Mouse (Mus musculus) heart, embryonic 16.5 days (tissue): ENCODE measurements around the gene Dapk3. TPM values are rescaled to one million over a fixed set of nuclear protein-coding genes. Genes with fewer than 3 reads are reported as not detected.
A peak's percentile ranks its signal among the peaks of the same experiment; 100 is the strongest.
"Not testable (repeated sequence)": the region's sequence is repeated elsewhere in the genome, so short reads cannot be mapped to it uniquely, and the experiment has no call there.

Experiments
- ATAC-seq: fragments of 200-750 bp; cut with Nextera tagmentation; replicated peaks from 2 replicates; pipeline ENCODE4 v1.8.0; 2017; ENCODE audit warnings: moderate number of reproducible peaks; ENCODE audit not compliant: insufficient read depth, low FRiP score; ENCODE audit errors: extremely low read depth
- H3K27ac ChIP-seq: fragments of 300-500 bp; sonication (generic); 2 replicates; pipeline ENCODE4 v1.5.1; 2014; ENCODE audit warnings: mild to moderate bottlenecking, low read length, control low read depth, moderate library complexity
- H3K27me3 ChIP-seq: fragments of 300-500 bp; sonication (generic); 2 replicates; pipeline ENCODE4 v1.6.1; 2014; ENCODE audit warnings: low read length, mixed read lengths; ENCODE audit not compliant: control insufficient read depth, insufficient read depth
- H3K36me3 ChIP-seq: fragments of 300-500 bp; sonication (generic); 2 replicates; pipeline ENCODE4 v1.6.1; 2014; ENCODE audit not compliant: control insufficient read depth, insufficient read depth
- H3K4me1 ChIP-seq: fragments of 300-500 bp; sonication (generic); 2 replicates; pipeline ENCODE4 v1.6.1; 2014; ENCODE audit warnings: low read length, mixed read lengths; ENCODE audit not compliant: control insufficient read depth, insufficient read depth
- H3K4me2 ChIP-seq: fragments of 300-500 bp; sonication (generic); 2 replicates; pipeline ENCODE4 v1.6.1; 2014; ENCODE audit warnings: low read depth, mild to moderate bottlenecking, control low read depth, low read length
- H3K4me3 ChIP-seq: fragments of 300-500 bp; sonication (generic); 2 replicates; pipeline ENCODE4 v1.5.1; 2014; ENCODE audit warnings: mild to moderate bottlenecking, control low read depth, low read length
- H3K9ac ChIP-seq: fragments of 300-500 bp; sonication (generic); 2 replicates; pipeline ENCODE4 v1.6.1; 2014; ENCODE audit warnings: low read length, control low read depth
- H3K9me3 ChIP-seq: fragments of 300-500 bp; sonication (generic); replicated peaks from 2 replicates; pipeline ENCODE4 v1.6.1; 2016; ENCODE audit warnings: low read length; ENCODE audit not compliant: control insufficient read depth
- WGBS: fragments of 180-500 bp; shearing (Covaris S2); extraction: QIAGEN DNeasy Blood & Tissue Kit; methylation state at CpG from one replicate; pipeline ENCODE4 v1.1.7; 2014; 5-methylcytosine and 5-hydroxymethylcytosine counted together
- polyA plus RNA-seq: library from polyadenylated mRNA; unstranded; fragments of >200 nt; fragmentation: Nextera tagmentation; extraction: Ambion mirVana; gene quantifications from 2 replicates; pipeline ENCODE4 v1.2.1, GENCODE M21; 2015

Gene Dapk3
- polyA plus RNA-seq, 1 experiment from 2014 or later, result 40.2 TPM

GRCm38 (mm10) chr10:81162318-81162652 is 20.5 kb upstream of the Dapk3 start:
- Histone ChIP-seq H3K9ac (no peak overlapping the region), H3K9me3 (no peaks in the 10 kb centered on the region), H3K36me3 (peaks cover 20% of the 10 kb centered on the region), H3K4me2 (no peak overlapping the region), H3K4me1 (peaks cover 13% of the 10 kb centered on the region), H3K27me3 (no peaks in the 10 kb centered on the region), H3K4me3 (no peak overlapping the region), H3K27ac (no peak overlapping the region)
- 46% methylated on average over 2 of the region's 2 CpGs for WGBS
- ATAC-seq, result no peak

- no peak overlapping the region for H3K4me3 ChIP-seq
- H3K4me1 ChIP-seq, result peaks cover 19% of the 10 kb centered on the region
- peaks cover 15% of the 10 kb centered on the region for H3K36me3 ChIP-seq
- H3K27ac ChIP-seq, result no peak overlapping the region
- no peak overlapping the region for H3K4me2 ChIP-seq
- H3K9me3 ChIP-seq, result no peaks in the 10 kb centered on the region
- no peaks in the 10 kb centered on the region for H3K27me3 ChIP-seq
- no peak for ATAC-seq
- H3K9ac ChIP-seq, result no peak overlapping the region
- 80% methylated on average over 8 of the region's 8 CpGs for WGBS
These were observed 17.7 kb upstream of the Dapk3 start for GRCm38 (mm10) chr10:81165118-81165517.

- H3K4me2 ChIP-seq, result peak within 1 kb of the TSS; percentile 96
- H3K4me1 ChIP-seq, result peaks cover 15% of the 10 kb centered on the region
- peak; percentile 90 for ATAC-seq
- WGBS, result under 1% methylated on average over 55 of the region's 64 CpGs
- peak within 1 kb of the TSS; percentile 79 for H3K27ac ChIP-seq
- H3K9me3 ChIP-seq, result no peaks in the 10 kb centered on the region
- H3K9ac ChIP-seq, result peak within 1 kb of the TSS; percentile 92
- H3K27me3 ChIP-seq, result no peaks in the 10 kb centered on the region
- H3K36me3 ChIP-seq, result peaks cover 8% of the 10 kb centered on the region
- H3K4me3 ChIP-seq, result peak within 1 kb of the TSS; percentile 95
These were observed 15.4 kb upstream of the Dapk3 start, which contains the start of gene Pias4 for GRCm38 (mm10) chr10:81167200-81168086. Gene Pias4 (minus strand): TSS chr10:81167923.

GRCm38 (mm10) chr10:81168087-81168431 is 14.7 kb upstream of the Dapk3 start:
- Histone ChIP-seq H3K9ac (peak overlapping the region; percentile 56), H3K4me3 (peak overlapping the region; percentile 51), H3K27me3 (no peaks in the 10 kb centered on the region), H3K4me1 (peaks cover 17% of the 10 kb centered on the region), H3K27ac (peak overlapping the region; percentile 79), H3K9me3 (no peaks in the 10 kb centered on the region), H3K4me2 (peak overlapping the region; percentile 80), H3K36me3 (peaks cover 5% of the 10 kb centered on the region; the same call in 1 of the 2 replicates)
- 10% methylated on average over 5 of the region's 5 CpGs for WGBS
- ATAC-seq, result peak; percentile 43

GRCm38 (mm10) chr10:81168521-81169244 is 14.1 kb upstream of the Dapk3 start:
- peak overlapping the region; percentile 79 for H3K27ac ChIP-seq
- WGBS, result 3% methylated on average over 29 of the region's 29 CpGs
- ATAC-seq, result peak; percentile 51
- peaks cover 22% of the 10 kb centered on the region for H3K4me1 ChIP-seq
- H3K36me3 ChIP-seq, result peaks cover under 1% of the 10 kb centered on the region; the same call in 1 of the 2 replicates
- H3K4me2 ChIP-seq, result peak overlapping the region; percentile 80
- H3K4me3 ChIP-seq, result peak overlapping the region; percentile 51
- no peaks in the 10 kb centered on the region for H3K27me3 ChIP-seq
- peak overlapping the region; percentile 56 for H3K9ac ChIP-seq
- no peaks in the 10 kb centered on the region for H3K9me3 ChIP-seq

- Histone ChIP-seq H3K4me2 (0 out of 2 replicates have a peak overlapping the region, but pooled peaks have one; percentile 4), H3K4me1 (peaks cover 23% of the 10 kb centered on the region), H3K27ac (peak overlapping the region; percentile 65; the same call in 1 of the 2 replicates)
- H3K4me3 ChIP-seq, H3K27me3 ChIP-seq, H3K9me3 ChIP-seq, ATAC-seq, H3K9ac ChIP-seq, H3K36me3 ChIP-seq: not testable (repeated sequence)
- 38% methylated on average over 14 of the region's 14 CpGs for WGBS
These were observed 13.3 kb upstream of the Dapk3 start for GRCm38 (mm10) chr10:81169411-81169900.

- Histone ChIP-seq H3K27me3 (no peaks in the 10 kb centered on the region), H3K4me3 (peak overlapping the region; percentile 10; the same call in 1 of the 2 replicates), H3K4me2 (peak overlapping the region; percentile 52), H3K9me3 (no peaks in the 10 kb centered on the region), H3K36me3 (peaks cover 7% of the 10 kb centered on the region), H3K9ac (peak overlapping the region; percentile 72), H3K27ac (peak overlapping the region; percentile 89), H3K4me1 (peaks cover 31% of the 10 kb centered on the region)
- WGBS, result 6% methylated on average over 21 of the region's 21 CpGs
- ATAC-seq, result no peak; the same call in 1 of the 2 replicates
These were observed 9.7 kb upstream of the Dapk3 start for GRCm38 (mm10) chr10:81173132-81173531.

- 0 out of 2 replicates have a peak, but pooled peaks have one; percentile 28 for ATAC-seq
- Histone ChIP-seq H3K4me1 (peaks cover 33% of the 10 kb centered on the region), H3K4me3 (peak overlapping the region; percentile 39), H3K27me3 (no peaks in the 10 kb centered on the region), H3K9me3 (no peaks in the 10 kb centered on the region), H3K36me3 (peaks cover 23% of the 10 kb centered on the region), H3K4me2 (peak overlapping the region; percentile 65), H3K9ac (peak overlapping the region; percentile 59), H3K27ac (peak overlapping the region; percentile 56)
- 4% methylated on average over 29 of the region's 29 CpGs for whole genome bisulfite sequencing
These were observed 8.0 kb upstream of the Dapk3 start for GRCm38 (mm10) chr10:81174617-81175344.
